Mouse (Mus musculus) liver, embryonic 14.5 days (tissue): ENCODE results near the gene Pde11a. TPM values are rescaled to one million over a fixed set of nuclear protein-coding genes. Genes with fewer than 3 reads are reported as not detected.

Experiments
- ATAC-seq: fragments of 200-750 bp; cut with Nextera tagmentation; 2 replicates; pipeline ENCODE4 v1.8.0; 2017; ENCODE audit warnings: moderate number of reproducible peaks, mild to moderate bottlenecking, moderate library complexity; ENCODE audit not compliant: insufficient read depth
- DNase-seq, 3 experiments: peaks; one replicate each; pipeline ENCODE4 v3.0.0-alpha.2; 2012 to 2013; ENCODE audit warnings: low read depth in 3 of 3, low spot score in 3 of 3
- H3K27ac ChIP-seq: fragments of 300-500 bp; sonication (generic); 2 replicates; pipeline ENCODE4 v1.5.1; 2014; ENCODE audit warnings: moderate library complexity, mild to moderate bottlenecking, control low read depth, inconsistent platforms
- H3K27me3 ChIP-seq: fragments of 300-500 bp; sonication (generic); 2 replicates; pipeline ENCODE4 v1.6.1; 2014; ENCODE audit warnings: mild to moderate bottlenecking, low read length, moderate library complexity; ENCODE audit not compliant: control insufficient read depth, insufficient read depth
- H3K36me3 ChIP-seq: fragments of 300-500 bp; sonication (generic); replicated peaks from 2 replicates; pipeline ENCODE4 v1.6.1; 2014; ENCODE audit warnings: low read depth; ENCODE audit not compliant: control insufficient read depth, insufficient read depth
- H3K4me1 ChIP-seq, 2 experiments: fragments of 200-500 bp in 1 of 2; fragments of 300-500 bp in 1 of 2; sonication (generic) in 1 of 2; replicated peaks; 2 replicates each; pipeline ENCODE4 v1.6.1; 2012 to 2014; ENCODE audit warnings: antibody characterized with exemption in 1 of 2, inconsistent platforms in 1 of 2, low read length in 1 of 2; ENCODE audit not compliant: control insufficient read depth in 2 of 2, insufficient read depth in 2 of 2
- H3K4me2 ChIP-seq: fragments of 300-500 bp; sonication (generic); 2 replicates; pipeline ENCODE4 v1.6.1; 2014; ENCODE audit warnings: low read depth, mild to moderate bottlenecking, control low read depth, moderate library complexity
- H3K4me3 ChIP-seq, 2 experiments: fragments of 200-500 bp in 1 of 2; fragments of 300-500 bp in 1 of 2; sonication (generic) in 1 of 2; 2 replicates each; pipeline ENCODE4 v1.5.1; 2012 to 2014; ENCODE audit warnings: low read depth in 2 of 2, low read length in 2 of 2, mild to moderate bottlenecking in 2 of 2, control low read depth in 1 of 2, inconsistent platforms in 1 of 2, moderate library complexity in 1 of 2; ENCODE audit not compliant: insufficient read depth in 1 of 2
- H3K9ac ChIP-seq: fragments of 300-500 bp; sonication (generic); replicated peaks from 2 replicates; pipeline ENCODE4 v1.6.1; 2014; ENCODE audit warnings: mild to moderate bottlenecking, control low read depth, moderate library complexity
- H3K9me3 ChIP-seq: fragments of 300-500 bp; sonication (generic); 2 replicates; pipeline ENCODE4 v1.6.1; 2016; ENCODE audit warnings: low read length, mixed read lengths; ENCODE audit not compliant: control insufficient read depth
- CTCF ChIP-seq: IDR thresholded peaks from 2 replicates; pipeline ENCODE4 v1.5.1; 2016; ENCODE audit warnings: antibody characterized with exemption, low read depth, control low read depth
- EP300 ChIP-seq: IDR thresholded peaks from 2 replicates; pipeline ENCODE4 v1.6.1; 2016; ENCODE audit warnings: antibody characterized with exemption, low read depth
- WGBS: fragments of 180-500 bp; shearing (Covaris S2); extraction: QIAGEN DNeasy Blood & Tissue Kit; methylation state at CpG from one replicate; pipeline ENCODE4 v1.1.7; 2014; ENCODE audit not compliant: insufficient replicate concordance; 5-methylcytosine and 5-hydroxymethylcytosine counted together
- polyA plus RNA-seq, 2 experiments: library from polyadenylated mRNA; depleted of rRNA in 1 of 2; stranded (reverse) in 1 of 2; unstranded in 1 of 2; fragments of >200 nt; fragmentation: Nextera tagmentation in 1 of 2; extraction: Ambion mirVana in 1 of 2; gene quantifications; 2 replicates each; pipeline versions ENCODE4 v1.2.1 to v1.2.3; 2012 to 2014

Gene Pde11a
- polyA plus RNA-seq, 2 experiments, result 0.01 TPM; not detected in 1

GRCm38 (mm10) chr2:76067144-76067543, 271.4 kb downstream of the Pde11a start:
- H3K4me3 ChIP-seq, result no peak overlapping the region
- H3K36me3 ChIP-seq, result no peaks in the 10 kb centered on the region
- H3K4me2 ChIP-seq, result no peak overlapping the region
- H3K9me3 ChIP-seq, result no peaks in the 10 kb centered on the region
- no peak for DNase-seq
- no peaks in the 10 kb centered on the region for H3K27me3 ChIP-seq
- H3K9ac ChIP-seq, result no peak overlapping the region
- no peaks in the 10 kb centered on the region for H3K4me1 ChIP-seq
- 46% methylated on average over 4 of the region's 4 CpGs for WGBS
- ATAC-seq, result no peak
- H3K27ac ChIP-seq, result no peak overlapping the region
- TF ChIP-seq EP300 (no peak), CTCF (peak; percentile 22; the same call in 1 of the 2 replicates)

- ATAC-seq (no peak), DNase-seq (no peak)
- TF ChIP-seq EP300 (no peak), CTCF (no peak)
- H3K4me1 ChIP-seq, result no peaks in the 10 kb centered on the region
- no peak overlapping the region for H3K9ac ChIP-seq
- no peak overlapping the region for H3K4me3 ChIP-seq
- no peaks in the 10 kb centered on the region for H3K27me3 ChIP-seq
- no peak overlapping the region for H3K27ac ChIP-seq
- H3K4me2 ChIP-seq, result no peak overlapping the region
- H3K9me3 ChIP-seq, result no peaks in the 10 kb centered on the region
- 28% methylated on average over 7 of the region's 7 CpGs for WGBS
- H3K36me3 ChIP-seq, result no peaks in the 10 kb centered on the region
These were observed 273.3 kb downstream of the Pde11a start for GRCm38 (mm10) chr2:76065292-76065691.

GRCm38 (mm10) chr2:76064078-76064477, 274.5 kb downstream of the Pde11a start:
- Histone ChIP-seq H3K27me3 (no peaks in the 10 kb centered on the region), H3K9ac (no peak overlapping the region), H3K27ac (no peak overlapping the region), H3K36me3 (no peaks in the 10 kb centered on the region), H3K4me3 (no peak overlapping the region), H3K4me1 (no peaks in the 10 kb centered on the region), H3K4me2 (no peak overlapping the region), H3K9me3 (no peaks in the 10 kb centered on the region)
- DNase-seq (no peak), ATAC-seq (no peak)
- TF ChIP-seq EP300, result no peak
- peak; percentile 35 for TF ChIP-seq CTCF
- 68% methylated on average over 5 of the region's 5 CpGs for WGBS

GRCm38 (mm10) chr2:76060207-76060606, 278.4 kb downstream of the Pde11a start:
- Histone ChIP-seq H3K4me2 (no peak overlapping the region), H3K27me3 (no peaks in the 10 kb centered on the region), H3K9ac (no peak overlapping the region), H3K27ac (no peak overlapping the region), H3K4me1 (no peaks in the 10 kb centered on the region), H3K36me3 (no peaks in the 10 kb centered on the region), H3K9me3 (no peaks in the 10 kb centered on the region), H3K4me3 (no peak overlapping the region)
- no peak for TF ChIP-seq CTCF
- TF ChIP-seq EP300, result no peak
- WGBS, result 60% methylated on average over 3 of the region's 3 CpGs
- no peak for ATAC-seq
- no peak for DNase-seq

GRCm38 (mm10) chr2:76059595-76059994, 279.0 kb downstream of the Pde11a start:
- WGBS, result 61% methylated on average over 10 of the region's 10 CpGs
- Histone ChIP-seq H3K27ac (no peak overlapping the region), H3K36me3 (no peaks in the 10 kb centered on the region), H3K4me1 (no peaks in the 10 kb centered on the region), H3K9me3 (no peaks in the 10 kb centered on the region), H3K4me2 (no peak overlapping the region), H3K4me3 (no peak overlapping the region), H3K27me3 (no peaks in the 10 kb centered on the region), H3K9ac (no peak overlapping the region)
- TF ChIP-seq EP300, result no peak
- no peak for TF ChIP-seq CTCF
- DNase-seq (no peak), ATAC-seq (no peak)
